Mouse (Mus musculus): ENCODE measurements around the gene Krtap4-9. TPM values are rescaled to one million over a fixed set of nuclear protein-coding genes. Genes with fewer than 3 reads are reported as not detected.
"Not testable (repeated sequence)": the region's sequence is repeated elsewhere in the genome, so short reads cannot be mapped to it uniquely, and the experiment has no call there.

Gene Krtap4-9
- polyA plus RNA-seq, 1 experiment from 2014 or later, result not detected

DNA sequence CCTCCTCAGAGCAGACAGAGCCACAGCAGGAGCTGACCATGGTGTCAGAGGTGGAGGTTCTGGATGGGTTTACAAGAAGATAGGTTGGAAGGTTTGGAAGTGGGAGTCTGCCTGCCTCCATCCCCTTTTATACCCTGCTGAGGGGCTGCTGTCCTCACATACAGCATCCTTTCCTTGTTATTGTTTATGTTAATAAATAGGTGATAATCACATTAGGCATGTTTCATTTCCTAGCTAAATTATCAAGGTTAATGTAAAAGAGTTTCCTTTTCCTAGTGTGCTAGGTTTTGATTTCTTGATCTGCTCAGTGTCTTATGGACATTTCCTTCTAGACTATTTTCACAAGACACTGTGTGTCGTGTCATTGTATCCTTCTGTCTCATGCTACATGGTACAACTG lies 19.3 kb downstream of the Krtap4-9 start, which contains the start of gene Gm11554:
TSS of gene Gm11554 (minus strand) at position 101 of the 400 bp plus-strand sequence.
- no CpG with 5 or more reads among the region's 1 CpGs for WGBS
- not testable (repeated sequence) for H3K4me3 ChIP-seq (ENCODE audit: low read depth, low read length); H3K9ac ChIP-seq (ENCODE audit: low read depth, low read length); H3K27me3 ChIP-seq (ENCODE audit: control insufficient read depth, insufficient read depth, low read depth, low read length); H3K27ac ChIP-seq (ENCODE audit: low read length); H3K4me1 ChIP-seq (ENCODE audit: control insufficient read depth, insufficient read depth, low read length); H3K9me3 ChIP-seq (replicated peaks; ENCODE audit: control insufficient read depth, low read length, poor library complexity, severe bottlenecking); ATAC-seq; H3K36me3 ChIP-seq (ENCODE audit: control insufficient read depth, insufficient read depth, low read length); H3K4me2 ChIP-seq (ENCODE audit: low read length)

DNA sequence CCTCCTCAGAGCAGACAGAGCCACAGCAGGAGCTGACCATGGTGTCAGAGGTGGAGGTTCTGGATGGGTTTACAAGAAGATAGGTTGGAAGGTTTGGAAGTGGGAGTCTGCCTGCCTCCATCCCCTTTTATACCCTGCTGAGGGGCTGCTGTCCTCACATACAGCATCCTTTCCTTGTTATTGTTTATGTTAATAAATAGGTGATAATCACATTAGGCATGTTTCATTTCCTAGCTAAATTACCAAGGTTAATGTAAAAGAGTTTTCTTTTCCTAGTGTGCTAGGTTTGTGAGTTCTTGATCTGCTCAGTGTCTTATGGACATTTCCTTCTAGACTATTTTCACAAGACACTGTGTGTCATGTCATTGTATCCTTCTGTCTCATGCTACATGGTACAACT lies 24.8 kb downstream of the Krtap4-9 start, which contains the start of gene Krtap4-13:
TSS of gene Krtap4-13 (minus strand) at position 101 of the 400 bp plus-strand sequence.
- H3K27ac ChIP-seq (ENCODE audit: low read length); ATAC-seq; H3K9me3 ChIP-seq (replicated peaks; ENCODE audit: control insufficient read depth, low read length, poor library complexity, severe bottlenecking); H3K4me1 ChIP-seq (ENCODE audit: control insufficient read depth, insufficient read depth, low read length); H3K27me3 ChIP-seq (ENCODE audit: control insufficient read depth, insufficient read depth, low read depth, low read length); H3K4me3 ChIP-seq (ENCODE audit: low read depth, low read length); H3K4me2 ChIP-seq (ENCODE audit: low read length); H3K9ac ChIP-seq (ENCODE audit: low read depth, low read length); H3K36me3 ChIP-seq (ENCODE audit: control insufficient read depth, insufficient read depth, low read length): not testable (repeated sequence)

DNA sequence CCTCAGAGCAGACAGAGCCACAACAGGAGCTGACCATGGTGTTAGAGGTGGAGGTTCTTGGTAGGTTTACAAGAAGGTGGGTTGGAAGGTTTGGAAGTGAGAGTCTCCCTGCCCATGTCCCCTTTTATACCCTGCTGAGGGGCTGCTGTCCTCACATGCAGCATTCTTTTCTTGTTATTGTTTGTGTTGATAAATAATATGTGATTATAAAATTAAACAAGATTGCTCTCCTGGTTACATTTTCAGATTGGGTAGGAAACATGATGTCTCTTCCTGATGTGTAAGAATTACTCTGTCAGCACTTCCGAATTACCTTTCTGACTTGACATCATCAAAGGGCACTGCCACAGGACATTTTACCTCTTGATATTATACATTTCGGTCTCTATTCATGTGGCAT lies 30.6 kb downstream of the Krtap4-9 start, which contains the start of gene Gm11564:
TSS of gene Gm11564 (minus strand) at position 101 of the 400 bp plus-strand sequence.
- H3K9me3 ChIP-seq (replicated peaks; ENCODE audit: control insufficient read depth, low read length, poor library complexity, severe bottlenecking); ATAC-seq; H3K4me3 ChIP-seq (ENCODE audit: low read depth, low read length); H3K27me3 ChIP-seq (ENCODE audit: control insufficient read depth, insufficient read depth, low read depth, low read length); H3K36me3 ChIP-seq (ENCODE audit: control insufficient read depth, insufficient read depth, low read length); H3K4me1 ChIP-seq (ENCODE audit: control insufficient read depth, insufficient read depth, low read length); H3K9ac ChIP-seq (ENCODE audit: low read depth, low read length); H3K27ac ChIP-seq (ENCODE audit: low read length); H3K4me2 ChIP-seq (ENCODE audit: low read length): not testable (repeated sequence)
- 93% methylated on average over 2 of the region's 2 CpGs for WGBS

Other genes with a start within 250 kb of the Krtap4-9 start
- not detected in 2 replicates for gene Krt40, start 242.0 kb upstream of the Krtap4-9 start, polyA plus RNA-seq (2015; fragmentation: Nextera tagmentation; extraction: Ambion mirVana)
- gene Krtap3-3, start 234.3 kb upstream of the Krtap4-9 start, polyA plus RNA-seq (2015; fragmentation: Nextera tagmentation; extraction: Ambion mirVana), result not detected in 2 replicates
- gene Krtap3-2, start 228.3 kb upstream of the Krtap4-9 start, polyA plus RNA-seq (2015; fragmentation: Nextera tagmentation; extraction: Ambion mirVana), result not detected in 2 replicates
- gene Gm11939, start 225.7 kb upstream of the Krtap4-9 start, polyA plus RNA-seq (2015; fragmentation: Nextera tagmentation; extraction: Ambion mirVana), result not detected in 2 replicates
- not detected in 2 replicates for gene Krtap3-1, start 218.6 kb upstream of the Krtap4-9 start, polyA plus RNA-seq (2015; fragmentation: Nextera tagmentation; extraction: Ambion mirVana)
- gene Krtap1-5, start 204.2 kb upstream of the Krtap4-9 start, polyA plus RNA-seq (2015; fragmentation: Nextera tagmentation; extraction: Ambion mirVana), result not detected in 2 replicates
- gene Krtap1-4, start 201.5 kb upstream of the Krtap4-9 start, polyA plus RNA-seq (2015; fragmentation: Nextera tagmentation; extraction: Ambion mirVana), result not detected in 2 replicates
- not detected in 2 replicates for gene Krtap1-3, start 193.9 kb upstream of the Krtap4-9 start, polyA plus RNA-seq (2015; fragmentation: Nextera tagmentation; extraction: Ambion mirVana)
- gene Krtap9-3, start 187.1 kb upstream of the Krtap4-9 start, polyA plus RNA-seq (2015; fragmentation: Nextera tagmentation; extraction: Ambion mirVana), result not detected in 2 replicates
- gene Gm11938, start 181.9 kb upstream of the Krtap4-9 start, polyA plus RNA-seq (2015; fragmentation: Nextera tagmentation; extraction: Ambion mirVana), result not detected in 2 replicates
- not detected in 2 replicates for gene Gm11937, start 175.0 kb upstream of the Krtap4-9 start, polyA plus RNA-seq (2015; fragmentation: Nextera tagmentation; extraction: Ambion mirVana)
- not detected in 2 replicates for gene Krtap2-4, start 170.4 kb upstream of the Krtap4-9 start, polyA plus RNA-seq (2015; fragmentation: Nextera tagmentation; extraction: Ambion mirVana)
- gene Gm11562, start 164.8 kb upstream of the Krtap4-9 start, polyA plus RNA-seq (2015; fragmentation: Nextera tagmentation; extraction: Ambion mirVana), result not detected in 2 replicates
- not detected in 2 replicates for gene Krtap4-1, start 157.0 kb upstream of the Krtap4-9 start, polyA plus RNA-seq (2015; fragmentation: Nextera tagmentation; extraction: Ambion mirVana)
- 0.25 TPM in 1 of 2 replicates, not detected in the other for gene Krtap4-2, start 150.1 kb upstream of the Krtap4-9 start, polyA plus RNA-seq (2015; fragmentation: Nextera tagmentation; extraction: Ambion mirVana)
- not detected in 2 replicates for gene Krtap4-7, start 141.1 kb upstream of the Krtap4-9 start, polyA plus RNA-seq (2015; fragmentation: Nextera tagmentation; extraction: Ambion mirVana)
- not detected in 2 replicates for gene Gm11555, start 135.0 kb upstream of the Krtap4-9 start, polyA plus RNA-seq (2015; fragmentation: Nextera tagmentation; extraction: Ambion mirVana)
- gene Gm11563, start 126.2 kb upstream of the Krtap4-9 start, polyA plus RNA-seq (2015; fragmentation: Nextera tagmentation; extraction: Ambion mirVana), result not detected in 2 replicates
- gene Krtap4-6, start 119.2 kb upstream of the Krtap4-9 start, polyA plus RNA-seq (2015; fragmentation: Nextera tagmentation; extraction: Ambion mirVana), result not detected in 2 replicates
- not detected in 2 replicates for gene Gm14190, start 94.5 kb upstream of the Krtap4-9 start, polyA plus RNA-seq (2015; fragmentation: Nextera tagmentation; extraction: Ambion mirVana)
- gene Gm14180, start 50.9 kb upstream of the Krtap4-9 start, polyA plus RNA-seq (2015; fragmentation: Nextera tagmentation; extraction: Ambion mirVana), result not detected in 2 replicates
- gene Gm11595, start 12.3 kb upstream of the Krtap4-9 start, polyA plus RNA-seq (2015; fragmentation: Nextera tagmentation; extraction: Ambion mirVana), result not detected in 2 replicates
- not detected in 2 replicates for gene Krtap4-8, start 4.5 kb upstream of the Krtap4-9 start, polyA plus RNA-seq (2015; fragmentation: Nextera tagmentation; extraction: Ambion mirVana)
- not detected in 2 replicates for gene Gm11596, start 8.3 kb downstream of the Krtap4-9 start, polyA plus RNA-seq (2015; fragmentation: Nextera tagmentation; extraction: Ambion mirVana)
- not detected in 2 replicates for gene Gm11569, start 13.7 kb downstream of the Krtap4-9 start, polyA plus RNA-seq (2015; fragmentation: Nextera tagmentation; extraction: Ambion mirVana)
- not detected in 2 replicates for gene Gm11554, start 19.2 kb downstream of the Krtap4-9 start, polyA plus RNA-seq (2015; fragmentation: Nextera tagmentation; extraction: Ambion mirVana)
- gene Krtap4-13, start 24.7 kb downstream of the Krtap4-9 start, polyA plus RNA-seq (2015; fragmentation: Nextera tagmentation; extraction: Ambion mirVana), result not detected in 2 replicates
- gene Gm11564, start 30.5 kb downstream of the Krtap4-9 start, polyA plus RNA-seq (2015; fragmentation: Nextera tagmentation; extraction: Ambion mirVana), result not detected in 2 replicates
- not detected in 2 replicates for gene 2300003K06Rik, start 52.9 kb downstream of the Krtap4-9 start, polyA plus RNA-seq (2015; fragmentation: Nextera tagmentation; extraction: Ambion mirVana)
- gene Krtap4-16, start 66.4 kb downstream of the Krtap4-9 start, polyA plus RNA-seq (2015; fragmentation: Nextera tagmentation; extraction: Ambion mirVana), result not detected in 2 replicates
- not detected in 2 replicates for gene Gm11568, start 72.7 kb downstream of the Krtap4-9 start, polyA plus RNA-seq (2015; fragmentation: Nextera tagmentation; extraction: Ambion mirVana)
- gene Gm11559, start 79.3 kb downstream of the Krtap4-9 start, polyA plus RNA-seq (2015; fragmentation: Nextera tagmentation; extraction: Ambion mirVana), result not detected in 2 replicates
- not detected in 2 replicates for gene Krtap9-1, start 88.2 kb downstream of the Krtap4-9 start, polyA plus RNA-seq (2015; fragmentation: Nextera tagmentation; extraction: Ambion mirVana)
- gene Gm11567, start 94.0 kb downstream of the Krtap4-9 start, polyA plus RNA-seq (2015; fragmentation: Nextera tagmentation; extraction: Ambion mirVana), result not detected in 2 replicates
- gene Krtap31-1, start 122.7 kb downstream of the Krtap4-9 start, polyA plus RNA-seq (2015; fragmentation: Nextera tagmentation; extraction: Ambion mirVana), result not detected in 2 replicates
- not detected in 2 replicates for gene Gm11565, start 129.6 kb downstream of the Krtap4-9 start, polyA plus RNA-seq (2015; fragmentation: Nextera tagmentation; extraction: Ambion mirVana)
- gene Krtap31-2, start 151.1 kb downstream of the Krtap4-9 start, polyA plus RNA-seq (2015; fragmentation: Nextera tagmentation; extraction: Ambion mirVana), result not detected in 2 replicates
- not detected in 2 replicates for gene Krtap9-5, start 163.3 kb downstream of the Krtap4-9 start, polyA plus RNA-seq (2015; fragmentation: Nextera tagmentation; extraction: Ambion mirVana)
- not detected in 2 replicates for gene Krtap29-1, start 193.9 kb downstream of the Krtap4-9 start, polyA plus RNA-seq (2015; fragmentation: Nextera tagmentation; extraction: Ambion mirVana)
- 0.17 TPM in 1 of 2 replicates, not detected in the other for gene Krtap16-1, start 201.4 kb downstream of the Krtap4-9 start, polyA plus RNA-seq (2015; fragmentation: Nextera tagmentation; extraction: Ambion mirVana)
- gene Krtap17-1, start 208.8 kb downstream of the Krtap4-9 start, polyA plus RNA-seq (2015; fragmentation: Nextera tagmentation; extraction: Ambion mirVana), result 0.84 and 1.4 TPM in 2 replicates
- not detected in 2 replicates for gene Krt33a, start 231.0 kb downstream of the Krtap4-9 start, polyA plus RNA-seq (2015; fragmentation: Nextera tagmentation; extraction: Ambion mirVana)
- gene Krt33b, start 244.7 kb downstream of the Krtap4-9 start, polyA plus RNA-seq (2015; fragmentation: Nextera tagmentation; extraction: Ambion mirVana), result 0.11 TPM in 1 of 2 replicates, not detected in the other